ENCODE assay signal across 19 mouse cellular contexts in genomic region chr12:76604546-76604945, GRCm38 (mm10).
"Had no signal": no experiment of that assay in that cellular context is flagged by ENCODE, and none has a peak within 500 bp of the region (broad histone marks: within the 10 kb centered on the region; RNA-seq: fewer than 3 reads in every experiment).

No protein-coding gene starts in this region.

- H3K27ac ChIP-seq: liver, embryonic 14.5 days; midbrain, embryonic 10.5 days; midbrain, embryonic 13.5 days; neural tube, embryonic 13.5 days; neural tube, embryonic 15.5 days; stomach, embryonic 15.5 days; stomach, postnatal 0 days had no signal

- H3K4me3 ChIP-seq: midbrain, embryonic 10.5 days; midbrain, embryonic 13.5 days; myocyte; neural tube, embryonic 13.5 days; neural tube, embryonic 15.5 days; stomach, embryonic 15.5 days had no signal

- H3K36me3 ChIP-seq: midbrain, embryonic 10.5 days; midbrain, embryonic 13.5 days; neural tube, embryonic 13.5 days; stomach, embryonic 15.5 days had no signal

- DNase-seq: lung, adult 18-20 months; lung, postnatal 10 days; lung, postnatal 4 days; right cerebral cortex, adult 18-20 months; right cerebral cortex, postnatal 25 days; right cerebral cortex, postnatal 4 days; thymus, adult 2 months; thymus, postnatal 25 days; thymus, postnatal 4 days had no signal

- H3K9ac ChIP-seq: liver, embryonic 14.5 days; lung, embryonic 14.5 days; midbrain, embryonic 13.5 days; neural tube, embryonic 13.5 days; neural tube, embryonic 15.5 days; stomach, embryonic 15.5 days had no signal

- H3K4me1 ChIP-seq: neural tube, embryonic 13.5 days; neural tube, embryonic 15.5 days; stomach, embryonic 15.5 days had no signal

- H3K4me2 ChIP-seq: lung, embryonic 14.5 days; midbrain, embryonic 13.5 days; neural tube, embryonic 13.5 days; neural tube, embryonic 15.5 days; stomach, embryonic 15.5 days had no signal

- ATAC-seq: midbrain, embryonic 13.5 days; midbrain, embryonic 16.5 days had no signal

- H3K27me3 ChIP-seq: midbrain, embryonic 13.5 days; neural tube, embryonic 13.5 days; neural tube, embryonic 15.5 days; stomach, embryonic 15.5 days had no signal

- H3K9me3 ChIP-seq: midbrain, embryonic 10.5 days; midbrain, embryonic 13.5 days; neural tube, embryonic 13.5 days; neural tube, embryonic 15.5 days; stomach, embryonic 15.5 days had no signal
